Comparison of ENCODE assay signal across 21 mouse cellular contexts in genomic region chr4:95055276-95055675, GRCm38 (mm10). TPM values are rescaled to one million over a fixed set of nuclear protein-coding genes. Genes with fewer than 3 reads are reported as not detected.
DNase-seq lines count a peak whose midpoint lies in the region; ATAC-seq lines count a peak whose summit lies in the region.
"Had no signal": no experiment of that assay in that cellular context is flagged by ENCODE, and none has a peak within 500 bp of the region (broad histone marks: within the 10 kb centered on the region; RNA-seq: fewer than 3 reads in every experiment).

No protein-coding gene starts in this region.

- no peak overlapping the region for H3K4me3 ChIP-seq in lung, embryonic 16.5 days (ENCODE audit: low read length)
- H3K4me3 ChIP-seq in embryonic facial prominence, embryonic 10.5 days = no peak overlapping the region
- H3K4me3 ChIP-seq in kidney, embryonic 16.5 days (ENCODE audit: low read length) = no peak overlapping the region
- H3K4me3 ChIP-seq: embryonic facial prominence, embryonic 15.5 days; erythroblast, embryonic 14.5 days; forebrain, embryonic 10.5 days; heart, embryonic 10.5 days; hindbrain, embryonic 13.5 days had no signal

- H3K4me1 ChIP-seq in lung, embryonic 16.5 days (replicated peaks; ENCODE audit: control insufficient read depth, insufficient read depth, low read length) = peaks cover 18% of the 10 kb centered on the region
- peaks cover 28% of the 10 kb centered on the region for H3K4me1 ChIP-seq in embryonic facial prominence, embryonic 10.5 days
- peaks cover 19% of the 10 kb centered on the region for H3K4me1 ChIP-seq in kidney, embryonic 16.5 days (ENCODE audit: insufficient read depth, low read length)

- peak; percentile 29 for DNase-seq in cerebellum, adult 9-10 months
- DNase-seq in lung, postnatal 14 days = no peak
- DNase-seq in embryonic facial prominence, embryonic 10.5 days (ENCODE audit: low spot score) = no peak
- DNase-seq in heart, postnatal 4 days = no peak
- DNase-seq: adrenal gland, adult 8-10 months; adrenal gland, postnatal 36 days; cerebellum, adult 2 months; gastrocnemius, postnatal 36 days; heart, adult 18-20 months; heart, postnatal 10 days had no signal

- H3K4me2 ChIP-seq in lung, embryonic 16.5 days (ENCODE audit: low read depth, low read length) = no peak overlapping the region
- no peak overlapping the region for H3K4me2 ChIP-seq in kidney, embryonic 16.5 days (replicated peaks; ENCODE audit: low read depth, low read length)
- H3K4me2 ChIP-seq: embryonic facial prominence, embryonic 15.5 days; hindbrain, embryonic 13.5 days had no signal

- no peak for ATAC-seq in cerebellum, adult (ENCODE audit: insufficient number of reproducible peaks, low FRiP score, low TSS enrichment)
- ATAC-seq in lung, embryonic 16.5 days (ENCODE audit: low read depth) = no peak
- no peak for ATAC-seq in kidney, embryonic 16.5 days (ENCODE audit: low FRiP score, low TSS enrichment)
- ATAC-seq: forebrain, embryonic 14.5 days; hindbrain, postnatal 0 days had no signal

- 0 out of 2 replicates have a peak, but pooled peaks cover 2% of the 10 kb centered on the region for H3K36me3 ChIP-seq in lung, embryonic 16.5 days (ENCODE audit: control insufficient read depth, insufficient read depth, low read length)
- H3K36me3 ChIP-seq in embryonic facial prominence, embryonic 10.5 days (replicated peaks) = 0 out of 2 replicates have a peak, but pooled peaks cover 4% of the 10 kb centered on the region
- no peaks in the 10 kb centered on the region for H3K36me3 ChIP-seq in kidney, embryonic 16.5 days (ENCODE audit: insufficient read depth, low read length)
- H3K36me3 ChIP-seq: embryonic facial prominence, embryonic 15.5 days; hindbrain, embryonic 13.5 days had no signal

- no peaks in the 10 kb centered on the region for H3K9me3 ChIP-seq in lung, embryonic 16.5 days (ENCODE audit: control insufficient read depth, low read length)
- H3K9me3 ChIP-seq in embryonic facial prominence, embryonic 10.5 days = no peaks in the 10 kb centered on the region
- no peaks in the 10 kb centered on the region for H3K9me3 ChIP-seq in kidney, embryonic 16.5 days (ENCODE audit: low read length)
- H3K9me3 ChIP-seq: embryonic facial prominence, embryonic 15.5 days; forebrain, embryonic 10.5 days; heart, embryonic 10.5 days; hindbrain, embryonic 13.5 days had no signal

- 48% methylated on average over 1 of the region's 1 CpGs for WGBS in lung, embryonic 16.5 days
- 76% methylated on average over 1 of the region's 1 CpGs for WGBS in embryonic facial prominence, embryonic 10.5 days
- WGBS in kidney, embryonic 16.5 days = 75% methylated on average over 1 of the region's 1 CpGs

- H3K27ac ChIP-seq in lung, embryonic 16.5 days (ENCODE audit: low read length) = peak overlapping the region; percentile 24; the same call in 1 of the 2 replicates
- H3K27ac ChIP-seq in embryonic facial prominence, embryonic 10.5 days (replicated peaks) = 0 out of 2 replicates have a peak overlapping the region, but pooled peaks have one; percentile 3
- no peak overlapping the region for H3K27ac ChIP-seq in kidney, embryonic 16.5 days (ENCODE audit: low read length)
- H3K27ac ChIP-seq: embryonic facial prominence, embryonic 15.5 days; forebrain, embryonic 10.5 days; heart, embryonic 10.5 days; hindbrain, embryonic 13.5 days; hindbrain, postnatal 0 days had no signal

- H3K9ac ChIP-seq in lung, embryonic 16.5 days (ENCODE audit: low read length) = no peak overlapping the region; the same call in 1 of the 2 replicates
- no peak overlapping the region for H3K9ac ChIP-seq in kidney, embryonic 16.5 days (replicated peaks; ENCODE audit: low read length)
- H3K9ac ChIP-seq: embryonic facial prominence, embryonic 15.5 days; hindbrain, embryonic 13.5 days had no signal

- no peaks in the 10 kb centered on the region for H3K27me3 ChIP-seq in lung, embryonic 16.5 days (ENCODE audit: control insufficient read depth, insufficient read depth, low read depth, low read length)
- no peaks in the 10 kb centered on the region for H3K27me3 ChIP-seq in embryonic facial prominence, embryonic 10.5 days (replicated peaks; ENCODE audit: low read depth, poor library complexity, severe bottlenecking)
- H3K27me3 ChIP-seq in kidney, embryonic 16.5 days (ENCODE audit: insufficient read depth, low read length) = no peaks in the 10 kb centered on the region
- H3K27me3 ChIP-seq: embryonic facial prominence, embryonic 15.5 days; hindbrain, embryonic 13.5 days had no signal

RNA-seq across cellular contexts. Expression of gene Jun, which starts 3.3 kb away (rescaled TPM):
- polyA plus RNA-seq in lung, embryonic 16.5 days (2015; fragmentation: Nextera tagmentation; extraction: Ambion mirVana) = 110 and 119 TPM in 2 replicates
- polyA plus RNA-seq in embryonic facial prominence, embryonic 10.5 days (2016; fragmentation: Nextera tagmentation; extraction: Ambion mirVana) = 69.8 and 78.0 TPM in 2 replicates
- polyA plus RNA-seq in kidney, embryonic 16.5 days (2015; fragmentation: Nextera tagmentation; extraction: Ambion mirVana) = 71.9 and 73.0 TPM in 2 replicates
- 10 to 100 TPM; 61.6 to 69.6 TPM for total RNA-seq in heart, postnatal 4 days (2021)
- total RNA-seq: MEL had no signal
